Mouse (Mus musculus): ENCODE results near the gene Abcb11. TPM values are rescaled to one million over a fixed set of nuclear protein-coding genes. Genes with fewer than 3 reads are reported as not detected.
"Not testable (repeated sequence)": the region's sequence is repeated elsewhere in the genome, so short reads cannot be mapped to it uniquely, and the experiment has no call there.

The Abcb11 gene
- polyA plus RNA-seq (2015; fragmentation: Nextera tagmentation; extraction: Ambion mirVana) = not detected in 2 replicates

DNA sequence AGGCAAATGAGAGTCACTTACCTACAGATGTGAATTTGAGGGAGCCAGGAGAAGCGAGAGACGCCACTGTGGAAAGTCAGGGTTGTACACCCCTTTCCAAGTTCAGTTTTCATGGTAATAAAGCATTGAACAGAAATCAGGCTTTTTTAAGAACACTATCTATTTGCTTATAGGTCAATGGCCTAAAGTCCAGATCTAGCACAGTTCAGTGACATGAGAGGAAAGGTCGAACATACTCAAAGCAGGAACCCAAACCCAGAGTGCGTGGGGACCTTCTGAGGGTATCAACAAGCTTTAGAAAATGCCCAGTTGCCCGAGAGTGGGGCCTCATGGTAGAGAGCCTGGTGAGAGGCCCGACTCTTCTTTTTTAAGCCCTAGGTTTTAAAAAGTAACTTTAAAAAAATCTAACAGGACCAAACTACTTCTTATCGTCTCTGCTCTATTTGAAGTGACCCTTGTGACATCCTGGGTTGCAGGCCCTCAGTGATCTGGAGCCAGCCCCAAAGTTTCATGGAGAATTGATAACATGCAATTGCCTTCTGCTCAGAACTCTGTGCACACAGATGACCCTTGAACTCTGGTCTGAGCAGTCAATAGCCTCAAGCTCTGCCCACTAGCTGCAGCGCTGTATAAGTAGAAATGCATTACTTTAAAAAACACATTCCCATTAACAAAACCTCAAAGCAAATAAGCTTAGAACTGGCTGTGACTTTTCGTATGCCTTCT, at the start of gene Abcb11:
Abcb11 (minus strand) TSS at position 121 of the 726 bp plus-strand sequence.
- Histone ChIP-seq H3K4me2 (no peak within 1 kb of the TSS), H3K27ac (replicated peaks) (no peak within 1 kb of the TSS), H3K4me3 (no peak within 1 kb of the TSS), H3K36me3 (no peaks in the 10 kb centered on the region), H3K9ac (no peak within 1 kb of the TSS), H3K27me3 (no peaks in the 10 kb centered on the region), H3K9me3 (no peaks in the 10 kb centered on the region), H3K4me1 (replicated peaks) (no peaks in the 10 kb centered on the region)
- no peak for ATAC-seq (ENCODE audit: low read depth)
- 87% methylated on average over 9 of the region's 9 CpGs for WGBS

DNA sequence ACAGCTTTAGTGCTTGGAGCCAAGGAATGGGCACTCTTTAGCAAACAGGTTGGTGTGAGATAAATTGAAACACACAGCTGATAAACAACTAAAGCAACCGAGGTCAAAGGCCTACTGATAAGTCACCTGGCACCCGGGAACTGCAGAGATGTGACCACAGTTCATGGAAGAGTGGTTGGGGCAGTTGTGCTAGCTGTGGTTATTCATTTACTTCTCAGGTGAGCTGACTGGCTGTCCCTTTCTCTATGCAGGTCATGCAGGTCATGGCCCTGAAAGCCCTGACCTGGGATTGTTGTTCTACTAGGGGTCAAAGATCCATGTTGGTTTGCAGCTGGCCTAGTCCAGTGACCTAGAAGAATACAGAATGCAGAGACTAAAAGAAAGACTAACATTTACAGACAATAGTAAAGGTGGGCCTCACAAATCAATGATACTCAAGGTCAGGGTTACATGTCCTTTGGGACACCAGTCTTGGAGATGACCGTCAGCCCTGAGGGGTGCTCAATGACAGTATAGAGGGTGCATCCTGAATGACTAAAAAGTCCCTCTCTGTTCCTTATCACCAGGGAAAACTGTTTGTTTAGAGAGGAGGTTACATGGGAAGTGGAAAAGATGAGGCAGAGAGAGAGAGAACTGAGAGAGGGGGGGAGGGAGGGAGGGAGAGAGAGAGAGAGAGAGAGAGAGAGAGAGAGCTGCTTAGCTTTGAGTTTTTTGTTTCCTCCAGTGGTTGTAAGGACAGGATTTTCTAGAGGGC, 43.9 kb upstream of the Abcb11 start:
- Histone ChIP-seq H3K4me3 (no peak overlapping the region), H3K9me3 (no peaks in the 10 kb centered on the region), H3K9ac (no peak overlapping the region), H3K36me3 (no peaks in the 10 kb centered on the region), H3K4me2 (no peak overlapping the region), H3K27me3 (no peaks in the 10 kb centered on the region), H3K4me1 (replicated peaks) (no peaks in the 10 kb centered on the region), H3K27ac (replicated peaks) (no peak overlapping the region)
- 89% methylated on average over 3 of the region's 3 CpGs for WGBS
- ATAC-seq (ENCODE audit: low read depth) = no peak

DNA sequence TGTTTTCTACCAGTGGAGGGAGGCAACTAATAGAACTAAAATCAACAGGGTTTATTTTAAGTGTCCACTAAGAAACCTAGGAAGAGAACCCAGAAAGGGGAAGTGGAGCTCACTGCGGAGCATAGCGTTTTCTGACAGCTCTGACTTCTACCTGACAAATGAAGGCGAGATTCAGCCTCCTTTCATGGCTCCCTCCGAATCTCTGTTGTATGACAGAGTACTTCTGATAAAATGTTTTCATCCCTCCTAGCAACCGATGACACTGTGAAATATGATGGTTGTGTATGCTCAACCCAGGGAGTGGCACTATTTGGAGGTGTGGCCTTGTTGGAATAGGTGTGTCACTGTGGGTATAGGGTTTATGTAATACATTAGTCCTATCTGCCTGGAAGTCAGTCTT, 40.4 kb upstream of the Abcb11 start:
- H3K36me3 ChIP-seq = no peaks in the 10 kb centered on the region
- H3K9me3 ChIP-seq = no peaks in the 10 kb centered on the region
- WGBS = 89% methylated on average over 5 of the region's 5 CpGs
- H3K9ac ChIP-seq = no peak overlapping the region
- H3K27me3 ChIP-seq = no peaks in the 10 kb centered on the region
- H3K27ac ChIP-seq (replicated peaks) = no peak overlapping the region
- no peak overlapping the region for H3K4me2 ChIP-seq
- H3K4me3 ChIP-seq = no peak overlapping the region
- ATAC-seq (ENCODE audit: low read depth) = no peak
- no peaks in the 10 kb centered on the region for H3K4me1 ChIP-seq (replicated peaks)

DNA sequence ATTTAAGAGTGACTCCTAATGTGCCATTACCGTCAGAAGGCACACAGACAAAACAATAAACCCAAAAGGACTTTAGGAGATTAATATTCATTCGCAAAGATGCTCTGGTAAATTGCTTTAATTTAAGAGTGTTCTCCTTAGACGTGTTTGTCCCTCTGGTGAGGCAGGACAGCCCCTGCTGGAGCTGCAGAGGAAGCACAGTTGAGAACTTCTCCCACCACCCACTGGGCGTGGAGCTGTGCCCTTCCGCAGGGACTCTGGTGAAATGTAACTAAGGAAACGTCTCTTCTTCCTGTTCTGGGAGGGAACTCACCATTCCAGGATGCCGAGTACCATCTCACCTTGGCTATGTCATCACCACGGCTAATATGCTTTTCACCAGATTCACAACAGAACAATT, 39.3 kb upstream of the Abcb11 start:
- no peak overlapping the region for H3K27ac ChIP-seq (replicated peaks)
- H3K9me3 ChIP-seq = no peaks in the 10 kb centered on the region
- no peak for ATAC-seq (ENCODE audit: low read depth)
- H3K9ac ChIP-seq = no peak overlapping the region
- no peaks in the 10 kb centered on the region for H3K36me3 ChIP-seq
- H3K4me2 ChIP-seq = no peak overlapping the region
- no peak overlapping the region for H3K4me3 ChIP-seq
- no peaks in the 10 kb centered on the region for H3K4me1 ChIP-seq (replicated peaks)
- WGBS = 50% methylated on average over 8 of the region's 8 CpGs
- no peaks in the 10 kb centered on the region for H3K27me3 ChIP-seq

DNA sequence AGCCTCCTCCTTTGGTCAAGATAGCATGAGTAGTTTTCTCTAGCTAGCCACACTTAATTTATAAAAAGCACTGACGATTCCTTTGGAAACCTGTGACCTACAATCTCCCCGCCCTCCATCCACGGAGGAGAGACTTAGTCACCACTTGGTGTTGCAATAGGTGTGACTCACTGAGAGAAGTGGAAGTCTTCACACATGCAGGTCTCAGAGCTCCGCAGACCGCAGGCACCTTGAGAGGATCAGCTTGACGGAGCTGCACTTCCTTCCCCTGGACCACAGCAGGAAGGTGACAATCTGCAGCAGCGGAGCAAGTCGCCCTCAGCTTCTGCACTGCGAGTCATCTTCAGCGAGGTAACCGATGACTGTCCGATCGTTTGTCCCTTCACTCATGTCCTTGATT, 37.9 kb upstream of the Abcb11 start, which contains the start of gene Dhrs9:
Dhrs9 (plus strand) TSS at position 165 of the 400 bp plus-strand sequence.
- no peaks in the 10 kb centered on the region for H3K9me3 ChIP-seq
- no peak within 1 kb of the TSS for H3K27ac ChIP-seq (replicated peaks)
- no peak within 1 kb of the TSS for H3K9ac ChIP-seq
- ATAC-seq (ENCODE audit: low read depth) = no peak
- H3K27me3 ChIP-seq = no peaks in the 10 kb centered on the region
- H3K4me3 ChIP-seq = no peak within 1 kb of the TSS
- WGBS = 86% methylated on average over 13 of the region's 13 CpGs
- H3K4me1 ChIP-seq (replicated peaks) = no peaks in the 10 kb centered on the region
- no peaks in the 10 kb centered on the region for H3K36me3 ChIP-seq
- no peak within 1 kb of the TSS for H3K4me2 ChIP-seq

DNA sequence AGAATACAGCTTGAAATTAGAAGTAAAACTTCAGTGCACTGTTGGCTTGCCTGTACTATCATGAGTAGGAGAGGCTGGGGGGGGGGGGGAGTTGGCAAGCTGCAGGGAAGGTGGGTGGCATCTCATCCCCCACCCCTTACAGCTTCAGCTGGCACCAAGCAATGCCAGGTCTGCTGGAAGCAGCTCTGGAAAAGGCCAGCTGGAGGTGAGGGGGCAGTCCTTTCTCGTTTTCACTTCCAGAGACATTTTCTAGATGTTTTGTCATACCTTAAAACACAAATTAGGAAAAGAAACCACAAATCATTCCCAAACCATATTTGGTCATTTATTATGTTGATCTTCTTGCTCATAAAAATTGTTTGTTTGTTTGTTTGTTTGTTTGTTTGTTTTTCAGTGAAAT, 37.4 kb upstream of the Abcb11 start:
- H3K4me2 ChIP-seq = no peak overlapping the region
- H3K4me3 ChIP-seq = no peak overlapping the region
- H3K9ac ChIP-seq = no peak overlapping the region
- no peaks in the 10 kb centered on the region for H3K36me3 ChIP-seq
- H3K9me3 ChIP-seq = no peaks in the 10 kb centered on the region
- 92% methylated on average over 1 of the region's 1 CpGs for WGBS
- H3K4me1 ChIP-seq (replicated peaks) = no peaks in the 10 kb centered on the region
- ATAC-seq (ENCODE audit: low read depth) = no peak
- no peak overlapping the region for H3K27ac ChIP-seq (replicated peaks)
- H3K27me3 ChIP-seq = no peaks in the 10 kb centered on the region

DNA sequence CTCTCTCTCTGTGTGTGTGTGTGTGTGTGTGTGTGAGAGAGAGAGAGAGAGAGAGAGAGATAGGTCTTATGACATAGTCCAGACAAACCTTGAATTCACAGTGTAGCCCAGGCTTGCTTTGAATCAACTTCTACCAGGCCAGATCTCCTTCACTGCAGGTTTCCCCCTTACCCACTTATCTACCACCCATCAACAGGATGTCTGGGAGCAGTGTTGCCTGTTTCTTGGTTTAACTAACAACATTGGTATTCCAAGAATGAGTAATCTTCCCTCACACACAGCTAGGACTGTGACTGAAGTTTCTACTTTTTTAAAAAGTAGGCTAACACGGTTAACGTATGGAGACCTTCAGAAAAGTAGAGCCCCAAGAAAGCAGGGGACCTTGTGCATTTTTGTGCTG, 34.4 kb upstream of the Abcb11 start:
- Histone ChIP-seq H3K9me3 (no peaks in the 10 kb centered on the region), H3K27ac (replicated peaks) (no peak overlapping the region), H3K4me2 (no peak overlapping the region), H3K9ac (no peak overlapping the region), H3K4me1 (replicated peaks) (no peaks in the 10 kb centered on the region), H3K4me3 (no peak overlapping the region), H3K27me3 (no peaks in the 10 kb centered on the region), H3K36me3 (no peaks in the 10 kb centered on the region)
- WGBS = 94% methylated on average over 2 of the region's 2 CpGs
- ATAC-seq (ENCODE audit: low read depth) = no peak

DNA sequence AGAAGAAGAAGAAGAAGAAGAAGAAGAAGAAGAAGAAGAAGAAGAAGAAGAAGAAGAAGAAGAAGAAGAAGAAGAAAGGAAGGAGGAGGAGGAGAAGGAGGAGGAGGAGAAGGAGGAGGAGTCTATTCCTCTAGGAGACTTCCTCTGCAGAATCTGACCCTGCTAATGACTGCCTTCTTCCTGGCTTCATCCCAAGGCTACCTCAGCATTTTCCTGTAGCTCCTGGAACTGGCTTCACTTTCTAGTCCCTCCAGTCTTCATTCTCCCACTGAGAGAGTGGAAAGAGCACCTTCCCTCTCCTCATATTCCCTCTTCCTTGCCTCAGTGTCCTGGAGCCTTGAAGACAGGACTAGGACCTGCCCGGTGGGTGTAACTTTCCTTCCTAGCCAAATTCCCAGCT, 22.9 kb upstream of the Abcb11 start:
- WGBS = 95% methylated on average over 1 of the region's 1 CpGs
- Histone ChIP-seq H3K36me3 (no peaks in the 10 kb centered on the region), H3K27ac (replicated peaks) (no peak overlapping the region), H3K9me3 (no peaks in the 10 kb centered on the region), H3K4me2 (no peak overlapping the region), H3K9ac (no peak overlapping the region), H3K4me1 (replicated peaks) (no peaks in the 10 kb centered on the region), H3K27me3 (no peaks in the 10 kb centered on the region), H3K4me3 (no peak overlapping the region)
- ATAC-seq (ENCODE audit: low read depth) = no peak

DNA sequence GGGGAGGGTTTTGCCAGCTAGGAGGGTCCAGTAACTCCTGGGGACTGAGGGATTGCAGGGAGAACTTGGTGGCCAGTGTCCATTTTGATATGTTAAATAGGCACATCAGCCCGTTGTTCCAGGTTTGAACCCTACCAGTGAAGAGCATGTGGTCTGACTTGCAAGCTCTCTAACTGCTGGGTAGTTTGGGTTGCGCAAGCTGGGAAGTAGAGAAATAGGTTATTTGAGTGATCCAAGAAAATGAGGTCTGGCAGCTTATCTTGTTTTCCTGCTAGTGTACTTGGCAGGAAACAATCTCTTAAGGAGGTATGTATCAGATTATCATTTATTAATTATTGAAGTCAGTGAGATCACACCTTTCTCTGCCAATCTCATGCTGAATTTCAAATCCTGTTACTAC, 22.4 kb upstream of the Abcb11 start:
- Histone ChIP-seq H3K9ac (no peak overlapping the region), H3K4me2 (no peak overlapping the region), H3K36me3 (no peaks in the 10 kb centered on the region), H3K4me1 (replicated peaks) (no peaks in the 10 kb centered on the region), H3K4me3 (no peak overlapping the region), H3K9me3 (no peaks in the 10 kb centered on the region), H3K27ac (replicated peaks) (no peak overlapping the region), H3K27me3 (no peaks in the 10 kb centered on the region)
- no peak for ATAC-seq (ENCODE audit: low read depth)
- 86% methylated on average over 2 of the region's 2 CpGs for WGBS

DNA sequence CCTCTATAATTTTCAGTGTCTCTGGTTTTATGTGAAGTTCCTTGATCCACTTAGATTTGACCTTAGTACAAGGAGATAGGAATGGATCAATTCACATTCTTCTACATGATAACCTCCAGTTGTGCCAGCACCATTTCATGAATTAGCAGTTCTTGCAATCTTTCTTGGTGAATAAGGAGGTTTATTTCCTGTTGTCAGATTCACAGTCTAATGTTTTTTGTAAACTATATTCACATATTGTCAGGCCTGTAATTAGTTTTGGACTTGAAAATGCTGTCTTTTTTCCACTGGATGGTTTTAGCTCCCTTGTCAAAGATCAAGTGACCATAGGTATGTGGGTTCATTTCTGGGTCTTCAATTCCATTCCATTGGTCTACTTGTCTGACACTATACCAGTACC, 13.0 kb upstream of the Abcb11 start:
- not testable (repeated sequence) for H3K4me1 ChIP-seq (replicated peaks); H3K27me3 ChIP-seq; H3K4me3 ChIP-seq; H3K9me3 ChIP-seq; H3K27ac ChIP-seq (replicated peaks); H3K9ac ChIP-seq; H3K36me3 ChIP-seq; H3K4me2 ChIP-seq
- peak; percentile 100 for ATAC-seq (ENCODE audit: low read depth)

DNA sequence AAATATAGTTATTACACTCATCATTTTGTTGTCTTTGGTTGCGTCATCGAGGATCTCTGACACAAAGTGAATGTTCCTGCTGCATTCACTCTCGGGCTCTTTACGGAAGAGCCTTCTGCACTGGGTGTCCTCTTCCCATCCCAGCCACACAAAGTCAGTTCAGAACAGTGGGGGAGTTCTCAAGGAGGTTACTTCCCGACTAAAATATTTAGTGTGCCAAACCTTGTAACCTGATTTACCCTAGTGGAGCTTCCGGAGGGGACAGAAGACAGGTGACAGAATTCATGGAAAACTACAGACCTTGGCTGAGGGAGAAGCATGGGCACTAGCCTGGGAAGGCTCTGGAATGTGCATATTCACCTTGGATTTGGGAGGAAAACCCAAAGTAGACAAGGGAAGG, 910 bp downstream of the Abcb11 start:
- no peak for ATAC-seq (ENCODE audit: low read depth)
- Histone ChIP-seq H3K4me2 (no peak overlapping the region), H3K27ac (replicated peaks) (no peak overlapping the region), H3K27me3 (no peaks in the 10 kb centered on the region), H3K9ac (no peak overlapping the region), H3K4me1 (replicated peaks) (no peaks in the 10 kb centered on the region), H3K36me3 (no peaks in the 10 kb centered on the region), H3K9me3 (no peaks in the 10 kb centered on the region), H3K4me3 (no peak overlapping the region)
- WGBS = 93% methylated on average over 6 of the region's 6 CpGs

DNA sequence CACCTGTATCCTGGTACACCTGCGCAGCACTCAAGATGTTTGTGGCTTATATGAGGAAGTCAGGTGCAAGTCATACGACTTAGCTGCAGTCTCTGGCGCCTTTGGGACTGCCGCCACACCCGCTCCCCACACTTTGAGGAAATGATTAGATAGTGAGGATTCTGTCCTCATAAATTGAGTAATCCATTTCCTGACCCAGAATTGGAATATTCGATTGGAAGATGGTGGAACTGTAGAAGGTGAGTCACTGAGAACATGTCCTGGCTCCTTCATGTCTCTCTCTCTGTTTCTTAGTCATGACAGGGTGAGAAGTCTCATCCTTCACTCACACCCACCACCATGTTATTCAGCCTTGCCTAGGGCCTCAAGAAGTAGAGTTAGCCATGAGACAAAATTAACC, 10.9 kb downstream of the Abcb11 start:
- not testable (repeated sequence) for H3K36me3 ChIP-seq; H3K4me1 ChIP-seq (replicated peaks); H3K9me3 ChIP-seq; H3K4me2 ChIP-seq; H3K27me3 ChIP-seq; H3K4me3 ChIP-seq; H3K9ac ChIP-seq; ATAC-seq (ENCODE audit: low read depth); H3K27ac ChIP-seq (replicated peaks)
- WGBS = 84% methylated on average over 5 of the region's 6 CpGs
